ENCODE assay signal across 9 mouse cellular contexts in the genomic region with DNA sequence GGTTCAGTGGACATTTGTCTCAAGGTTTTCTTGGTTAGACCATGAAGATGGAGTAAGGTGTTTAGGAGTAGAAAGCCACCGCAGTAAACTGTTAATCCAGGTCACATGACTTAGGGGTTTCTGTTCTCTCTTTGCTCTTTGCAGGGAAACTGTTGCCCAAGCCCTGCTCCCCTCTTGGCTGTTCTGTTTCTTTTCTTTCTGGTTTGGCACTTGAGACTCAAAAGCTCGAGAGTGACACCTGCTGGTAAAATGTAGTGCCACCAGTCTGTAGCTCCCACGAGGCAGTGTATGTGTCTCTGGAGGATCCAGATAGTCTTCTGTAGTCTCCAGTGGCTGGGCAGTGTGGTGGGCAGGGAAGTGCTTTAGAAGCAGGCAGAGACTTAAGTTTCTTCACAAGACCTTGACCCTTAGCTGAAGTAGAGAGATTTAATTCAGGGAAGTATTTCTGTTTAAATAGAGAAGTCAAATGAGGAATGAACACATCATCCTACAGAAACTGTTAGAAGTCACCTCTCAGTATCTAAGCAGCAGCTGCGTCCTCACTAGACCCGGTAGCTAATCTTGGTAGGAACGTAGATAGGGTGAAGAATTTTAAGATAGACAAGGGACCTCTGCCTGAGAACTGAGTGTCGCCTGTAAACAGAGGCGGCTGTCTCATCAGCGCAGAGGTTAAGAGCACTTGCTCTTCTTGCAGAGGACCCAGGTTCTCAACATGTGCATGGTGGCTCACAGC. TPM values are rescaled to one million over a fixed set of nuclear protein-coding genes. Genes with fewer than 3 reads are reported as not detected.
DNase-seq lines count a peak whose midpoint lies in the region; ATAC-seq and TF ChIP-seq lines count a peak whose summit lies in the region.
"Had no signal": no experiment of that assay in that cellular context is flagged by ENCODE, and none has a peak within 500 bp of the region (broad histone marks: within the 10 kb centered on the region; RNA-seq: fewer than 3 reads in every experiment).

No protein-coding gene starts in this region.

- no peak for TF ChIP-seq EP300 in CH12.LX (IDR thresholded peaks at IDR 0.05; ENCODE audit: low read length)

- no peaks in the 10 kb centered on the region for H3K27me3 ChIP-seq in CH12.LX (replicated peaks)
- no peaks in the 10 kb centered on the region for H3K27me3 ChIP-seq in forebrain, embryonic 11.5 days (ENCODE audit: control insufficient read depth, insufficient read depth, low read length)
- no peaks in the 10 kb centered on the region for H3K27me3 ChIP-seq in heart, embryonic 16.5 days (ENCODE audit: control insufficient read depth, insufficient read depth, low read length)
- H3K27me3 ChIP-seq in liver, embryonic 15.5 days, result no peaks in the 10 kb centered on the region
- no peaks in the 10 kb centered on the region for H3K27me3 ChIP-seq in neural tube, embryonic 12.5 days (replicated peaks)
- H3K27me3 ChIP-seq: limb, embryonic 12.5 days had no signal

- TF ChIP-seq CTCF in CH12.LX (conservative IDR thresholded peaks at IDR 0.05 in 1 of 2, IDR thresholded peaks at IDR 0.05 in 1 of 2; ENCODE audit: low read depth in 2 of 2, low read length in 2 of 2), result peak; percentile 65 to 93

- peak; percentile 74 for ATAC-seq in forebrain, embryonic 11.5 days (replicated peaks; ENCODE audit: low FRiP score)
- ATAC-seq in heart, embryonic 16.5 days (replicated peaks; ENCODE audit: extremely low read depth, insufficient read depth, low FRiP score), result peak; percentile 55
- ATAC-seq in liver, embryonic 15.5 days (ENCODE audit: insufficient read depth), result peak; percentile 42; the same call in 1 of the 2 replicates
- peak; percentile 57 for ATAC-seq in neural tube, embryonic 12.5 days (ENCODE audit: low FRiP score, low read depth)

- dilution Hi-C loops in CH12.LX (cut with MboI; ENCODE audit: extremely low pct_ligation_motif_present, extremely low pct_unique_long_range_greater_than_20kb, low sequenced_read_pairs), result no loop called here

- H3K4me2 ChIP-seq in CH12.LX (ENCODE audit: insufficient read depth, low read depth, poor library complexity, severe bottlenecking), result no peak overlapping the region
- H3K4me2 ChIP-seq in forebrain, embryonic 11.5 days (ENCODE audit: low read depth, low read length, severe bottlenecking), result no peak overlapping the region
- peak overlapping the region; percentile 13; the same call in 1 of the 2 replicates for H3K4me2 ChIP-seq in heart, embryonic 16.5 days (ENCODE audit: low read depth, low read length)
- no peak overlapping the region for H3K4me2 ChIP-seq in liver, embryonic 15.5 days
- H3K4me2 ChIP-seq in neural tube, embryonic 12.5 days (replicated peaks), result no peak overlapping the region
- H3K4me2 ChIP-seq: limb, embryonic 12.5 days had no signal

- peaks cover 2 to 61% of the 10 kb centered on the region in 2 experiments for H3K36me3 ChIP-seq in CH12.LX (replicated peaks in 1 of 2; ENCODE audit: control insufficient read depth in 1 of 2, insufficient read depth in 1 of 2, low read length in 1 of 2)
- no peaks in the 10 kb centered on the region for H3K36me3 ChIP-seq in forebrain, embryonic 11.5 days (ENCODE audit: control insufficient read depth, insufficient read depth, low read length)
- H3K36me3 ChIP-seq in heart, embryonic 16.5 days (ENCODE audit: control insufficient read depth, insufficient read depth), result 0 out of 2 replicates have a peak, but pooled peaks cover 2% of the 10 kb centered on the region
- no peaks in the 10 kb centered on the region; the same call in 1 of the 2 replicates for H3K36me3 ChIP-seq in liver, embryonic 15.5 days (replicated peaks)
- H3K36me3 ChIP-seq in neural tube, embryonic 12.5 days, result no peaks in the 10 kb centered on the region
- H3K36me3 ChIP-seq: limb, embryonic 12.5 days had no signal

- WGBS in forebrain, embryonic 11.5 days, result 58% methylated on average over 9 of the region's 9 CpGs
- WGBS in heart, embryonic 16.5 days, result 42% methylated on average over 9 of the region's 9 CpGs
- WGBS in liver, embryonic 15.5 days (ENCODE audit: insufficient replicate concordance), result 35% methylated on average over 9 of the region's 9 CpGs
- WGBS in neural tube, embryonic 12.5 days, result 64% methylated on average over 9 of the region's 9 CpGs

- TF ChIP-seq POLR2A in CH12.LX (IDR thresholded peaks at IDR 0.05; ENCODE audit: low read depth, low read length), result no peak

- H3K27ac ChIP-seq in CH12.LX (ENCODE audit: insufficient read depth, low read depth), result no peak overlapping the region
- no peak overlapping the region for H3K27ac ChIP-seq in forebrain, embryonic 11.5 days (ENCODE audit: low read depth, low read length)
- H3K27ac ChIP-seq in heart, embryonic 16.5 days (ENCODE audit: low read length), result peak overlapping the region; percentile 77
- no peak overlapping the region for H3K27ac ChIP-seq in liver, embryonic 15.5 days (replicated peaks)
- H3K27ac ChIP-seq in neural tube, embryonic 12.5 days, result no peak overlapping the region
- H3K27ac ChIP-seq: limb, embryonic 12.5 days had no signal

- H3K4me1 ChIP-seq in CH12.LX (ENCODE audit: control insufficient read depth in 1 of 2, insufficient read depth in 2 of 2), result peaks cover 2 to 41% of the 10 kb centered on the region in 2 experiments; a peak in 2 of 4 replicates
- peaks cover 4% of the 10 kb centered on the region; the same call in 1 of the 2 replicates for H3K4me1 ChIP-seq in forebrain, embryonic 11.5 days (replicated peaks; ENCODE audit: control insufficient read depth, insufficient read depth, low read length)
- peaks cover 20% of the 10 kb centered on the region for H3K4me1 ChIP-seq in heart, embryonic 16.5 days (ENCODE audit: control insufficient read depth, insufficient read depth, low read length)
- peaks cover 10% of the 10 kb centered on the region; the same call in 1 of the 2 replicates for H3K4me1 ChIP-seq in liver, embryonic 15.5 days (replicated peaks)
- H3K4me1 ChIP-seq in neural tube, embryonic 12.5 days, result no peaks in the 10 kb centered on the region

- in situ Hi-C loops in CH12.LX (cut with MboI; ENCODE audit: low pct_ligation_motif_present, low pct_unique_long_range_greater_than_20kb, low sequenced_read_pairs), result loop anchor here (25.0 kb wide), 1 partner anchor 509 kb away; no protein-coding TSS in a partner anchor

- peak; percentile 87 for TF ChIP-seq RAD21 in CH12.LX (IDR thresholded peaks at IDR 0.05; ENCODE audit: low read depth, low read length)

- H3K79me2 ChIP-seq in CH12.LX (replicated peaks; ENCODE audit: control insufficient read depth, extremely low read depth, insufficient read depth, poor library complexity, severe bottlenecking), result no peaks in the 10 kb centered on the region

- no peaks in the 10 kb centered on the region for H3K9me3 ChIP-seq in CH12.LX (replicated peaks; ENCODE audit: low read length)
- no peaks in the 10 kb centered on the region for H3K9me3 ChIP-seq in forebrain, embryonic 11.5 days (ENCODE audit: control insufficient read depth, low read length)
- no peaks in the 10 kb centered on the region for H3K9me3 ChIP-seq in heart, embryonic 16.5 days (replicated peaks; ENCODE audit: control insufficient read depth, low read length)
- no peaks in the 10 kb centered on the region for H3K9me3 ChIP-seq in liver, embryonic 15.5 days (replicated peaks)
- H3K9me3 ChIP-seq in neural tube, embryonic 12.5 days, result no peaks in the 10 kb centered on the region
- H3K9me3 ChIP-seq: limb, embryonic 12.5 days had no signal

- H3K4me3 ChIP-seq in CH12.LX (replicated peaks in 1 of 3; ENCODE audit: low read depth in 2 of 3, low read length in 2 of 3, poor library complexity in 1 of 3), result no peak overlapping the region
- H3K4me3 ChIP-seq in forebrain, embryonic 11.5 days (ENCODE audit: low read depth, low read length), result no peak overlapping the region
- no peak overlapping the region for H3K4me3 ChIP-seq in heart, embryonic 16.5 days (ENCODE audit: low read length)
- H3K4me3 ChIP-seq in liver, embryonic 15.5 days (replicated peaks), result no peak overlapping the region
- no peak overlapping the region for H3K4me3 ChIP-seq in neural tube, embryonic 12.5 days
- H3K4me3 ChIP-seq: limb, embryonic 12.5 days had no signal

- peak; percentile 88 for DNase-seq in CH12.LX (ENCODE audit: extremely low read depth)
- peak; percentile 85 for DNase-seq in c-Kit-positive CD71-negative TER-119-negative erythroid progenitor cells, embryonic 14.5 days (ENCODE audit: low read depth)
- DNase-seq in forebrain, embryonic 11.5 days (ENCODE audit: low spot score), result peak; percentile 82
- DNase-seq in kidney, postnatal 25 days, result peak; percentile 77 to 90
- DNase-seq in testis, postnatal 10 days (ENCODE audit: low spot score), result peak; percentile 81

- no peak overlapping the region for H3K9ac ChIP-seq in CH12.LX (ENCODE audit: insufficient read depth, low read depth)
- no peak overlapping the region for H3K9ac ChIP-seq in forebrain, embryonic 11.5 days (ENCODE audit: low read length)
- H3K9ac ChIP-seq in heart, embryonic 16.5 days (ENCODE audit: low read length), result peak overlapping the region; percentile 26; the same call in 1 of the 2 replicates
- H3K9ac ChIP-seq in liver, embryonic 15.5 days, result no peak overlapping the region
- H3K9ac ChIP-seq in neural tube, embryonic 12.5 days, result no peak overlapping the region
- H3K9ac ChIP-seq: limb, embryonic 12.5 days had no signal

TF ChIP-seq in CH12.LX, 34 proteins besides CTCF, POLR2A, EP300 and RAD21:
- peak; percentile 65; the same call in 1 of the 2 replicates for TF ChIP-seq MYC (IDR thresholded peaks at IDR 0.05; ENCODE audit: low read depth, low read length)
- TF ChIP-seq SMC3 (IDR thresholded peaks at IDR 0.05; ENCODE audit: low read depth, low read length), result peak; percentile 90
- TF ChIP-seq BHLHE40 (IDR thresholded peaks at IDR 0.05; ENCODE audit: low read depth, low read length), result 0 out of 2 replicates have a peak, but pooled peaks have one; percentile 25
- TF ChIP-seq USF2 (conservative IDR thresholded peaks at IDR 0.05; ENCODE audit: low read depth, low read length), result no peak
- peak; percentile 34; the same call in 1 of the 2 replicates for TF ChIP-seq ZC3H11A (IDR thresholded peaks at IDR 0.05; ENCODE audit: low read depth, low read length)
TF ChIP-seq in CH12.LX: peak in this region for 4.

RNA-seq across cellular contexts. Expression of gene Slc46a2, which starts 43.8 kb away (rescaled TPM):
- not detected in 2 replicates for total RNA-seq in CH12.LX (2012; rRNA removed)
- total RNA-seq in CH12.LX (2014; rRNA removed), result not detected in 2 replicates
- not detected in 2 replicates for polyA plus RNA-seq in CH12.LX (2012; ENCODE audit: insufficient read length, low read depth)
- polyA plus RNA-seq in forebrain, embryonic 11.5 days (2014; fragmentation: Nextera tagmentation; extraction: Ambion mirVana), result not detected in 2 replicates
- polyA plus RNA-seq in heart, embryonic 16.5 days (2015; fragmentation: Nextera tagmentation; extraction: Ambion mirVana), result 7.5 and 13.7 TPM in 2 replicates
- not detected in 2 replicates for polyA plus RNA-seq in liver, embryonic 15.5 days (2015; fragmentation: Nextera tagmentation; extraction: Ambion mirVana)
- 0.11 TPM in 1 of 2 replicates, not detected in the other for polyA plus RNA-seq in neural tube, embryonic 12.5 days (2016; fragmentation: Nextera tagmentation; extraction: Ambion mirVana)
- polyA plus RNA-seq: limb, embryonic 12.5 days had no signal
